9 mouse cellular contexts compared by ENCODE assay signal in the genomic region with DNA sequence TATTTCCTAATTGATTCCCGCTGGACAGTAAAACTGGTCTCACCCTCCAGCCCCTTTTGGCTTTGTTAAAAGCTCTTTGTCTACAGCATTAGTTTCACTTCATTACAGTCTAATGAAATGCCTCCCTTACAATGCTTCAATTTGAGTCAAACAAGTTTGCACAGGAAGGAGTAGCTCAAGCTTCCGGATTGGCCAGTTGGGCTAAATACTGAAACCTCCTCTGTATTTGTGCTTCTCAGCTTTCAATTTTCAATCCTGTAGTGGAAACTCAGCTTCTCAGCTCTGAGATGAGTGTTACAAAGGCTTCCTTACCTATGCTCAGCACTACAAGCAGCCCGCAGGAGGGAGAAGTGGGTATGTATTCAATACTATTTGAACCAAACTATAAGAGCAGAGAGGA. TPM values are rescaled to one million over a fixed set of nuclear protein-coding genes. Genes with fewer than 3 reads are reported as not detected.
DNase-seq lines count a peak whose midpoint lies in the region; ATAC-seq lines count a peak whose summit lies in the region.
"Had no signal": no experiment of that assay in that cellular context is flagged by ENCODE, and none has a peak within 500 bp of the region (broad histone marks: within the 10 kb centered on the region; RNA-seq: fewer than 3 reads in every experiment).

No protein-coding gene starts in this region.

- no peak overlapping the region for H3K27ac ChIP-seq in midbrain, embryonic 11.5 days (ENCODE audit: low read depth, low read length)

- H3K4me1 ChIP-seq in midbrain, embryonic 11.5 days (ENCODE audit: control insufficient read depth, insufficient read depth, low read length): no peaks in the 10 kb centered on the region

- WGBS in midbrain, embryonic 11.5 days: 40% methylated on average over 3 of the region's 3 CpGs

- no peaks in the 10 kb centered on the region for H3K9me3 ChIP-seq in midbrain, embryonic 11.5 days (ENCODE audit: control insufficient read depth, low read length)

- ATAC-seq in midbrain, embryonic 11.5 days (ENCODE audit: low FRiP score): peak; percentile 81

- H3K27me3 ChIP-seq in midbrain, embryonic 11.5 days (ENCODE audit: control insufficient read depth, insufficient read depth, low read length): no peaks in the 10 kb centered on the region

- no peak overlapping the region for H3K4me3 ChIP-seq in midbrain, embryonic 11.5 days (ENCODE audit: low read depth, low read length)

- no peaks in the 10 kb centered on the region for H3K36me3 ChIP-seq in midbrain, embryonic 11.5 days (ENCODE audit: control insufficient read depth, insufficient read depth, low read length)

- DNase-seq in CD4-positive helper T cell, adult 2 months (ENCODE audit: low read depth, low spot score): peak; percentile 38
- DNase-seq in ES-CJ7 (ENCODE audit: low read depth, low spot score): peak; percentile 21
- peak; percentile 20 for DNase-seq in forelimb bud, embryonic 11.5 days (ENCODE audit: low read depth, low spot score)
- DNase-seq in midbrain, embryonic 11.5 days (ENCODE audit: low spot score, missing footprints): no peak
- DNase-seq in adrenal gland, postnatal 10 days: no peak
- DNase-seq in frontal cortex, adult 2 months (ENCODE audit: extremely low spot score in 1 of 2, low spot score in 1 of 2): no peak
- no peak for DNase-seq in kidney, adult 9 months
- no peak for DNase-seq in adrenal gland, postnatal 14 days
- DNase-seq: kidney, postnatal 14 days had no signal

- no peak overlapping the region for H3K9ac ChIP-seq in midbrain, embryonic 11.5 days (ENCODE audit: low read length)

- no peak overlapping the region for H3K4me2 ChIP-seq in midbrain, embryonic 11.5 days

RNA-seq across cellular contexts. Expression of gene Klrb1f, which starts 52.9 kb away (rescaled TPM):
- polyA plus RNA-seq in midbrain, embryonic 11.5 days (2014; fragmentation: Nextera tagmentation; extraction: Ambion mirVana): 0.23 and 0.28 TPM in 2 replicates
- total RNA-seq in adrenal gland, postnatal 10 days (2021): under 1 TPM; 0.42 to 0.48 TPM
- 0.04 TPM in 1 of 2 replicates, not detected in the other for polyA plus RNA-seq in frontal cortex, adult 2 months (2012; rRNA removed)
- total RNA-seq in adrenal gland, postnatal 14 days (2021): not detected in 2 replicates

RNA-seq across cellular contexts. Expression of gene Clec2g, which starts 58.6 kb away (rescaled TPM):
- polyA plus RNA-seq in midbrain, embryonic 11.5 days (2014; fragmentation: Nextera tagmentation; extraction: Ambion mirVana): not detected in 2 replicates
- 1 to 10 TPM; 4.5 to 6.2 TPM for total RNA-seq in adrenal gland, postnatal 10 days (2021)
- polyA plus RNA-seq in frontal cortex, adult 2 months (2012; rRNA removed): 0.17 and 0.66 TPM in 2 replicates
- 4.5 and 6.0 TPM in 2 replicates for total RNA-seq in adrenal gland, postnatal 14 days (2021)

Comparison
In these comparisons a context has a peak if more than half of its experiments do, and no peak if none do; other contexts are left out.
1. DNase-seq: peak in CD4-positive helper T cell, adult 2 months (single experiment), ES-CJ7 (single experiment) and forelimb bud, embryonic 11.5 days (single experiment); none in midbrain, embryonic 11.5 days (single experiment), adrenal gland, postnatal 10 days (single experiment), frontal cortex, adult 2 months (0 of 2), kidney, adult 9 months (single experiment) and adrenal gland, postnatal 14 days (single experiment).